Mouse (Mus musculus) small intestine, adult 2 months (tissue): Measurements from ENCODE around the gene Cend1.
A peak's percentile ranks its signal among the peaks of the same experiment; 100 is the strongest.

Source experiments
- CTCF ChIP-seq: fragments of 200-500 bp; IDR thresholded peaks from 2 replicates; pipeline ENCODE4 v1.5.1; 2012; ENCODE audit warnings: low read depth, mild to moderate bottlenecking, control low read depth, inconsistent platforms, low read length, moderate library complexity, mixed read lengths; ENCODE audit not compliant: insufficient replicate concordance, insufficient read length; ENCODE audit errors: extremely low read depth
- POLR2A ChIP-seq: fragments of 200-500 bp; IDR thresholded peaks from 2 replicates; pipeline ENCODE4 v1.6.1; 2012; ENCODE audit warnings: low read depth, mild to moderate bottlenecking, control low read depth, inconsistent platforms, low read length, moderate library complexity

DNA sequence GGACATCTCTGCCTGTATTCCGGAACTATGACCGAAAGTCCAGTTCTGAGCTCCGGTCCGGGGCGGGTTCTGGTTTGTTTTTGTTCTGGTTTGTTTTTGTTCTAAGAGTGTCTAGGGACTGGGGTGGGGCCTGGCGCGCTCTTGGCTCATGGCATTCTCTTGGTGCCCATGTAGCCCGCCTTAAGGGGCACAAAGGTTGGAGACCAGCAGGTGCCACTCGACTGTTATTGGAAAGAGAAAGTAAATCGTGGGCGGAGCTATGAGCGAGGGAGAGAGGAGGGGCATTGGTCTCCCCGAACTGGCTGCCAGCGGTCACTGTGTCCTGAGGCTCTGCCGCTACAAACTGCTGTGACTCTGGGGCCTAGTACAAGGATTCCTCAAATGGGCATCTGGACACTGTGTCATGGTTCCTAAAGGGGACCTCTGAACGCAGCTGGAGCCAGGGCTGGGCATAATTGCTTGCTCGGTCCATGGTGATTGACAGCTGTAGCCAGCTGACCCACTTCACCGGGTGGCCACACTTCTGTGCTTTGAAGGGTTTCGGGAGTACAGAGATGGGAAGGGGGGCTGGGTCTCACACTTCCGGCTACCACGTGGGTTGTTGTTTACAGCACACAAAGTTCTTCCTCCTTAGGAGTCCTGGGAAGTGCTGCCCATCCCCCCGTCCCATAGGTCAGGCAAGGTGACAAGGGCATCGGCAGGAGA is 26.5 kb upstream of the Cend1 start:
- TF ChIP-seq POLR2A (peak; percentile 10; the same call in 1 of the 2 replicates), CTCF (no peak)
